Mouse (Mus musculus) heart, postnatal 10 days (tissue): ENCODE data around the gene Gm525. TPM values are rescaled to one million over a fixed set of nuclear protein-coding genes. Genes with fewer than 3 reads are reported as not detected.

ENCODE experiments used
- total RNA-seq, 2 experiments: library from RNA; stranded (reverse); gene quantifications; 2 replicates each; pipeline ENCODE4 v1.2.3; 2021

Gm525 gene
- total RNA-seq, 2 experiments from 2014 or later, result not detected

Other genes starting within 250 kb of the Gm525 start
- gene Akap1, start 209.3 kb upstream of the Gm525 start, total RNA-seq, result 100 to 1,000 TPM; 110 to 122 TPM
- gene Scpep1, start 118.4 kb upstream of the Gm525 start, total RNA-seq, result 10 to 100 TPM; 34.2 to 34.6 TPM
- gene Elobl, start 106.9 kb upstream of the Gm525 start, total RNA-seq, result not detected
- gene Coil, start 103.6 kb upstream of the Gm525 start, total RNA-seq, result 1 to 10 TPM; 6.0 to 7.5 TPM
- 10 to 100 TPM; 32.9 to 33.3 TPM for gene Trim25, start 74.5 kb upstream of the Gm525 start, total RNA-seq
- 10 to 100 TPM; 13.1 to 13.5 TPM for gene Dgke, start 7.0 kb upstream of the Gm525 start, total RNA-seq
- gene Nog, start 228.5 kb downstream of the Gm525 start, total RNA-seq, result under 1 TPM; 0.14 to 0.25 TPM